Comparison of ENCODE assay signal across 15 mouse cellular contexts in genomic region chr8:80203769-80204677, GRCm38 (mm10).
DNase-seq lines count a peak whose midpoint lies in the region; ATAC-seq and TF ChIP-seq lines count a peak whose summit lies in the region.
"Had no signal": no experiment of that assay in that cellular context is flagged by ENCODE, and none has a peak within 500 bp of the region (broad histone marks: within the 10 kb centered on the region; RNA-seq: fewer than 3 reads in every experiment).

No protein-coding gene starts in this region.

- H3K4me2 ChIP-seq in forebrain, embryonic 12.5 days: no peak overlapping the region
- no peak overlapping the region for H3K4me2 ChIP-seq in midbrain, embryonic 13.5 days (replicated peaks)
- H3K4me2 ChIP-seq in midbrain, embryonic 15.5 days: no peak overlapping the region
- no peak overlapping the region for H3K4me2 ChIP-seq in lung, postnatal 0 days (replicated peaks; ENCODE audit: low read depth, low read length)
- H3K4me2 ChIP-seq in neural tube, embryonic 14.5 days (ENCODE audit: low read depth, low read length): no peak overlapping the region
- H3K4me2 ChIP-seq: embryonic facial prominence, embryonic 13.5 days had no signal

- H3K27me3 ChIP-seq in forebrain, embryonic 12.5 days: no peaks in the 10 kb centered on the region
- H3K27me3 ChIP-seq in forebrain, embryonic 10.5 days (ENCODE audit: poor library complexity, severe bottlenecking): no peaks in the 10 kb centered on the region
- no peaks in the 10 kb centered on the region for H3K27me3 ChIP-seq in midbrain, embryonic 13.5 days
- H3K27me3 ChIP-seq in midbrain, embryonic 15.5 days (replicated peaks): no peaks in the 10 kb centered on the region
- H3K27me3 ChIP-seq in lung, postnatal 0 days (replicated peaks; ENCODE audit: insufficient read depth, low read length): no peaks in the 10 kb centered on the region
- no peaks in the 10 kb centered on the region for H3K27me3 ChIP-seq in neural tube, embryonic 14.5 days (ENCODE audit: control insufficient read depth, insufficient read depth, low read length)
- H3K27me3 ChIP-seq: embryonic facial prominence, embryonic 13.5 days; forebrain, embryonic 13.5 days had no signal

- no peak for TF ChIP-seq CTCF in lung, postnatal 0 days (IDR thresholded peaks at IDR 0.05)

- H3K9ac ChIP-seq in forebrain, embryonic 12.5 days: no peak overlapping the region
- no peak overlapping the region for H3K9ac ChIP-seq in midbrain, embryonic 13.5 days (replicated peaks)
- no peak overlapping the region for H3K9ac ChIP-seq in midbrain, embryonic 15.5 days
- no peak overlapping the region for H3K9ac ChIP-seq in lung, postnatal 0 days (replicated peaks; ENCODE audit: low read depth)
- H3K9ac ChIP-seq in neural tube, embryonic 14.5 days (replicated peaks; ENCODE audit: low read depth, low read length): no peak overlapping the region
- H3K9ac ChIP-seq: embryonic facial prominence, embryonic 13.5 days; forebrain, embryonic 13.5 days; liver, embryonic 14.5 days had no signal

- DNase-seq in forebrain, embryonic 10.5 days (ENCODE audit: extremely low spot score, low spot score): no peak
- DNase-seq in lung, postnatal 0 days (ENCODE audit: low spot score): peak; percentile 86
- no peak for DNase-seq in natural killer cell, adult 2 months (ENCODE audit: low spot score in 2 of 2)
- no peak for DNase-seq in cerebellum, adult 8-10 months
- DNase-seq: cerebellum, adult 18-20 months; gastrocnemius, adult 2 months; heart, postnatal 10 days had no signal

- no peaks in the 10 kb centered on the region for H3K9me3 ChIP-seq in forebrain, embryonic 12.5 days
- H3K9me3 ChIP-seq in forebrain, embryonic 10.5 days: no peaks in the 10 kb centered on the region
- H3K9me3 ChIP-seq in midbrain, embryonic 13.5 days: no peaks in the 10 kb centered on the region
- no peaks in the 10 kb centered on the region for H3K9me3 ChIP-seq in midbrain, embryonic 15.5 days
- H3K9me3 ChIP-seq in lung, postnatal 0 days (ENCODE audit: low read length): no peaks in the 10 kb centered on the region
- no peaks in the 10 kb centered on the region for H3K9me3 ChIP-seq in neural tube, embryonic 14.5 days (ENCODE audit: control insufficient read depth, low read length)
- H3K9me3 ChIP-seq: embryonic facial prominence, embryonic 13.5 days; forebrain, embryonic 13.5 days had no signal

- peak; percentile 53; the same call in 1 of the 2 replicates for ATAC-seq in forebrain, embryonic 12.5 days (ENCODE audit: low FRiP score)
- peak; percentile 76 for ATAC-seq in midbrain, embryonic 13.5 days
- no peak for ATAC-seq in midbrain, embryonic 15.5 days (replicated peaks)
- peak; percentile 93 for ATAC-seq in lung, postnatal 0 days
- ATAC-seq in neural tube, embryonic 14.5 days (ENCODE audit: low read depth): peak; percentile 39; the same call in 1 of the 2 replicates

- 36% methylated on average over 4 of the region's 4 CpGs for WGBS in forebrain, embryonic 12.5 days
- 60% methylated on average over 4 of the region's 4 CpGs for WGBS in forebrain, embryonic 10.5 days
- WGBS in midbrain, embryonic 13.5 days: 38% methylated on average over 4 of the region's 4 CpGs
- 41% methylated on average over 4 of the region's 4 CpGs for WGBS in midbrain, embryonic 15.5 days
- 47% methylated on average over 4 of the region's 4 CpGs for WGBS in lung, postnatal 0 days
- WGBS in neural tube, embryonic 14.5 days: 15% methylated on average over 4 of the region's 4 CpGs

- H3K4me3 ChIP-seq in forebrain, embryonic 12.5 days (replicated peaks): no peak overlapping the region
- no peak overlapping the region for H3K4me3 ChIP-seq in forebrain, embryonic 10.5 days
- H3K4me3 ChIP-seq in midbrain, embryonic 13.5 days (replicated peaks): no peak overlapping the region
- no peak overlapping the region for H3K4me3 ChIP-seq in midbrain, embryonic 15.5 days
- H3K4me3 ChIP-seq in lung, postnatal 0 days (ENCODE audit: low read depth, low read length): no peak overlapping the region
- H3K4me3 ChIP-seq in neural tube, embryonic 14.5 days (ENCODE audit: low read depth, low read length): no peak overlapping the region
- H3K4me3 ChIP-seq: embryonic facial prominence, embryonic 13.5 days; forebrain, embryonic 13.5 days; gastrocnemius, adult 2 months; layer of hippocampus, adult 2 months had no signal

- TF ChIP-seq EP300 in lung, postnatal 0 days (IDR thresholded peaks at IDR 0.05): peak; percentile 69

- no peaks in the 10 kb centered on the region for H3K36me3 ChIP-seq in forebrain, embryonic 12.5 days (replicated peaks)
- no peaks in the 10 kb centered on the region for H3K36me3 ChIP-seq in forebrain, embryonic 10.5 days (replicated peaks)
- H3K36me3 ChIP-seq in midbrain, embryonic 13.5 days: no peaks in the 10 kb centered on the region
- H3K36me3 ChIP-seq in midbrain, embryonic 15.5 days (replicated peaks): no peaks in the 10 kb centered on the region
- no peaks in the 10 kb centered on the region for H3K36me3 ChIP-seq in lung, postnatal 0 days (ENCODE audit: insufficient read depth, low read length)
- no peaks in the 10 kb centered on the region for H3K36me3 ChIP-seq in neural tube, embryonic 14.5 days (ENCODE audit: control insufficient read depth, insufficient read depth, low read length)
- H3K36me3 ChIP-seq: embryonic facial prominence, embryonic 13.5 days had no signal

- peaks cover 16% of the 10 kb centered on the region for H3K4me1 ChIP-seq in forebrain, embryonic 12.5 days
- H3K4me1 ChIP-seq in forebrain, embryonic 10.5 days: peaks cover 19% of the 10 kb centered on the region
- peaks cover 20% of the 10 kb centered on the region for H3K4me1 ChIP-seq in midbrain, embryonic 13.5 days (replicated peaks)
- no peaks in the 10 kb centered on the region for H3K4me1 ChIP-seq in midbrain, embryonic 15.5 days
- no peaks in the 10 kb centered on the region for H3K4me1 ChIP-seq in lung, postnatal 0 days (ENCODE audit: insufficient read depth, low read depth, low read length)
- H3K4me1 ChIP-seq in neural tube, embryonic 14.5 days (ENCODE audit: control insufficient read depth, insufficient read depth, low read length): 0 out of 2 replicates have a peak, but pooled peaks cover 2% of the 10 kb centered on the region

- no peak overlapping the region for H3K27ac ChIP-seq in forebrain, embryonic 12.5 days
- H3K27ac ChIP-seq in forebrain, embryonic 10.5 days: no peak overlapping the region
- no peak overlapping the region for H3K27ac ChIP-seq in midbrain, embryonic 13.5 days
- no peak overlapping the region for H3K27ac ChIP-seq in midbrain, embryonic 15.5 days
- 0 out of 2 replicates have a peak overlapping the region, but pooled peaks have one; percentile 39 for H3K27ac ChIP-seq in lung, postnatal 0 days (ENCODE audit: low read length)
- H3K27ac ChIP-seq in neural tube, embryonic 14.5 days (ENCODE audit: low read depth, low read length): no peak overlapping the region
- H3K27ac ChIP-seq: embryonic facial prominence, embryonic 13.5 days; gastrocnemius, adult 2 months; layer of hippocampus, adult 2 months; liver, embryonic 14.5 days had no signal
